Mouse (Mus musculus) intestine, postnatal 0 days (tissue): ENCODE data around the gene Mre11a. TPM values are rescaled to one million over a fixed set of nuclear protein-coding genes. Genes with fewer than 3 reads are reported as not detected.
A peak's percentile ranks its signal among the peaks of the same experiment; 100 is the strongest.

ENCODE experiments used
- ATAC-seq: fragments of 200-750 bp; cut with Nextera tagmentation; 2 replicates; pipeline ENCODE4 v1.8.0; 2017; ENCODE audit warnings: mild to moderate bottlenecking, moderate TSS enrichment, moderate library complexity
- H3K27ac ChIP-seq: fragments of 300-500 bp; sonication (generic); 2 replicates; pipeline ENCODE4 v1.5.1; 2014; ENCODE audit warnings: mild to moderate bottlenecking, low read depth, low read length, moderate library complexity
- H3K27me3 ChIP-seq: fragments of 300-500 bp; sonication (generic); replicated peaks from 2 replicates; pipeline ENCODE4 v1.6.1; 2014; ENCODE audit warnings: low read length, mixed read lengths; ENCODE audit not compliant: control insufficient read depth, insufficient read depth
- H3K36me3 ChIP-seq: fragments of 300-500 bp; sonication (generic); 2 replicates; pipeline ENCODE4 v1.6.1; 2014; ENCODE audit warnings: mild to moderate bottlenecking, moderate library complexity; ENCODE audit not compliant: control insufficient read depth, insufficient read depth
- H3K4me1 ChIP-seq: fragments of 300-500 bp; sonication (generic); replicated peaks from 2 replicates; pipeline ENCODE4 v1.6.1; 2014; ENCODE audit warnings: antibody characterized with exemption, low read length, mixed read lengths; ENCODE audit not compliant: control insufficient read depth, insufficient read depth
- H3K4me2 ChIP-seq: fragments of 300-500 bp; sonication (generic); replicated peaks from 2 replicates; pipeline ENCODE4 v1.6.1; 2014; ENCODE audit warnings: low read depth, mild to moderate bottlenecking, moderate library complexity
- H3K4me3 ChIP-seq: fragments of 300-500 bp; sonication (generic); 2 replicates; pipeline ENCODE4 v1.5.1; 2014; ENCODE audit warnings: low read depth, low read length
- H3K9ac ChIP-seq: fragments of 300-500 bp; sonication (generic); 2 replicates; pipeline ENCODE4 v1.6.1; 2014; ENCODE audit warnings: mild to moderate bottlenecking, low read depth, low read length
- H3K9me3 ChIP-seq: fragments of 300-500 bp; sonication (generic); 2 replicates; pipeline ENCODE4 v1.6.1; 2016; ENCODE audit warnings: mixed run types; ENCODE audit not compliant: control insufficient read depth
- CTCF ChIP-seq: sonication (generic); IDR thresholded peaks from 2 replicates; pipeline ENCODE4 v1.5.1; 2016; ENCODE audit warnings: low read depth, mild to moderate bottlenecking, control low read depth, antibody characterized with exemption, moderate library complexity
- WGBS: fragments of 180-500 bp; shearing (Covaris S2); extraction: QIAGEN DNeasy Blood & Tissue Kit; methylation state at CpG from one replicate; pipeline ENCODE4 v1.1.7; 2014; 5-methylcytosine and 5-hydroxymethylcytosine counted together
- polyA plus RNA-seq: library from polyadenylated mRNA; unstranded; fragments of >200 nt; fragmentation: Nextera tagmentation; extraction: Ambion mirVana; gene quantifications from 2 replicates; pipeline ENCODE4 v1.2.1, GENCODE M21; 2015

The Mre11a gene
- polyA plus RNA-seq, 1 experiment from 2014 or later, result 5.8 TPM

DNA sequence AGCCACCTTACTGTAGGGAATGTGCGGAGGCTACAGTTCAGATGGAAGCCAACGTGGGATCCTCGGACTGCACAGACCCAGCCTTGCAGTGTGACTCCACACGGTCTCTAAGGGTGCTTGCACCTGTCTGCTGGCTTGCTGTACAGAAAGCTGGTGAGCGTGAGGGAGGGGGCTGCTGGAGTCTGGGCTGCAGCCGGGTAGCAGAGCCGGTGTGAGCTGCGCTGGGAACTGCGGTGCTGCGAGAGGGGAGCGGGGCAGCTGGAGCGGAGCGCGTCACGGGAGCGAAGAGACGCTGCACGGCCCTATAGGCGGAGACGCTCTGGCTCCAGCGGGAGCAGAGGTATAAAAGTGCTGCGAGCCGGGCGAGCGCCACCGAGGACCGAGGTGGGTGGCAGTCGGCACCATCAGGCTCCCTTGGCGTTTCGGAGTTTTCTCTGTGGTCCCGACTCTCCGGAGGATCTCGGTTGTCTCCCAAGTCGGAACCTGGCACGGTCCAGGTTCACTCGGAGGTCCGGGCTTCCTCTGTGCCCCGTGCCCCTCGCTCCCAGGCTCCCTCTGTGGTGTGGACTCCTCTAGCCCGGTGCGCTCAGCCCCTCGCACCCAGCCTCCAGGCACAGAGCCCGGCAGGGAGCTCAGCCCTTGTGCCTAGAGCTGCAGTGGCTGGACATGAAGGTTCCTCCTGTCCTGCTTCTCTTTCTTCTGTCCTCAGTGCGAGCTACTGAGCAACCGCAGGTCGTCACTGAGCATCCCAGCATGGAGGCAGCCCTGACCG lies 75.6 kb downstream of the Mre11a start, which contains the start of gene Gpr83:
Gene Gpr83, plus strand, starts transcription at position 343 of the 772 bp plus-strand sequence.
- Histone ChIP-seq H3K4me2 (peak within 1 kb of the TSS; percentile 79), H3K9ac (no peak within 1 kb of the TSS), H3K36me3 (no peaks in the 10 kb centered on the region), H3K9me3 (no peaks in the 10 kb centered on the region), H3K4me3 (peak within 1 kb of the TSS; percentile 40), H3K4me1 (no peaks in the 10 kb centered on the region; the same call in none of the 2 replicates), H3K27me3 (peaks cover 34% of the 10 kb centered on the region), H3K27ac (no peak within 1 kb of the TSS)
- no peak for TF ChIP-seq CTCF
- WGBS, result 1% methylated on average over 46 of the region's 47 CpGs
- peak; percentile 62; the same call in 1 of the 2 replicates for ATAC-seq

DNA sequence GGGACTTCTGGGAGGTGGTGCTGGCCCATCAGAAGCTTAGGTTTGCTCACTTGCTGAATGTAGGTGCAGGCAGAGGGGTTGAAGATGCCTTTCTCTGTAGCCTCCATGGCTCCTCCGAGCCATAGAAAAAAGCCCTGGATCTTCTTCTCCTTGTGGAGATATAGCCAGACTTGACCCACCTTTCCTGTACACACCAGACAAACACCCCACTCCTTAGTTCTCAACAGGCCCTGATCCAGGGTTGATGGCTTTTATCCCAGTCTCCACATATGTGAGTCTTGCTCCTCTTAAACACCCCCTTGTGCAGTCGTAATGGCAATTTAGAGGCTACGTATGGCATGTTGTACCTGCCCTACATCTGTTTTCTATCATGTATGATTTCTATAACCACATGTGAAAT lies 78.7 kb downstream of the Mre11a start:
- 85% methylated on average over 3 of the region's 3 CpGs for WGBS
- H3K4me1 ChIP-seq, result no peaks in the 10 kb centered on the region; the same call in none of the 2 replicates
- no peaks in the 10 kb centered on the region for H3K36me3 ChIP-seq
- no peak overlapping the region for H3K4me2 ChIP-seq
- TF ChIP-seq CTCF, result no peak
- H3K27ac ChIP-seq, result no peak overlapping the region
- H3K4me3 ChIP-seq, result no peak overlapping the region
- ATAC-seq, result no peak
- H3K27me3 ChIP-seq, result peaks cover 34% of the 10 kb centered on the region
- H3K9ac ChIP-seq, result no peak overlapping the region
- no peaks in the 10 kb centered on the region for H3K9me3 ChIP-seq

DNA sequence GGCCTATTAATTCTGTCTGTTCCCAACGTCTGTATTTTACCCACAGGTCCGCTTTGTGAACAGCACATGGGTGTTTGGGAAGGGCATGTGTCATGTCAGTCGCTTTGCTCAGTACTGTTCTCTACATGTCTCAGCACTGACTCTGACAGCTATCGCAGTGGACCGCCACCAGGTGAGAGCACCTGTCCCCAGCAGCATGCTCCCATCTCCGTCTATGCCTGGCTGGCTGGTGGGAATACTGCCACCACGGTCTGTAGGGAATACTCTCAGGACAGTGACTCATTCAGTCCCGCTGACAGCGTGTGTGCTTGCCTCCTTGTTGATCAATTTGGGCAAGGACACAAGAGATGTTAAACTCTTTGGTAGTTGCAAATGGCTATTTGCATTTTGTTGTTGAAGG lies 80.3 kb downstream of the Mre11a start:
- Histone ChIP-seq H3K4me3 (no peak overlapping the region), H3K9me3 (no peaks in the 10 kb centered on the region), H3K4me1 (no peaks in the 10 kb centered on the region; the same call in none of the 2 replicates), H3K4me2 (no peak overlapping the region), H3K27ac (no peak overlapping the region), H3K36me3 (no peaks in the 10 kb centered on the region), H3K27me3 (peaks cover 19% of the 10 kb centered on the region), H3K9ac (no peak overlapping the region)
- WGBS, result 76% methylated on average over 9 of the region's 9 CpGs
- ATAC-seq, result no peak
- TF ChIP-seq CTCF, result no peak

DNA sequence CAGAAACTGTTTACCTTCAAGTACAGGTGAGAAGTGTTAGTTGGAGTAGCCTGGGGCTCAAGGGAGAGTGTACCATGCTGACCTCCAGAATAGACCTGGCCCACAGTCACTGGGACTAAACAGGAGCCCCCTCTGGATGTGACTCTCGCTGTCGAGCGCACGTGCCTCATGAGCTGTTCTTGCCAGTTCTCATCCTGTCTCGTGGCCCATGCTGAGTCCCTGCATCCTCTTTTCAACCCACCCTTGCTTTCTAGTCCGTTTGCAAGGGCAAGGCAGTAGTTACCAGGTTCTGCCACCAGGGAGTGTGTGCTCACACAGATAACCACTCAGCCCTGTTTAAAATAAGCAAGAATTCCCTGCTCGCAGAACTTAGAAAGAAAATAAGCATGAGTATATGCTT lies 82.5 kb downstream of the Mre11a start:
- Histone ChIP-seq H3K27ac (no peak overlapping the region), H3K9me3 (no peaks in the 10 kb centered on the region), H3K27me3 (peaks cover 6% of the 10 kb centered on the region; the same call in 1 of the 2 replicates), H3K4me2 (no peak overlapping the region), H3K36me3 (no peaks in the 10 kb centered on the region), H3K9ac (no peak overlapping the region), H3K4me1 (no peaks in the 10 kb centered on the region), H3K4me3 (no peak overlapping the region)
- WGBS, result 30% methylated on average over 7 of the region's 7 CpGs
- TF ChIP-seq CTCF, result peak; percentile 83
- no peak for ATAC-seq

DNA sequence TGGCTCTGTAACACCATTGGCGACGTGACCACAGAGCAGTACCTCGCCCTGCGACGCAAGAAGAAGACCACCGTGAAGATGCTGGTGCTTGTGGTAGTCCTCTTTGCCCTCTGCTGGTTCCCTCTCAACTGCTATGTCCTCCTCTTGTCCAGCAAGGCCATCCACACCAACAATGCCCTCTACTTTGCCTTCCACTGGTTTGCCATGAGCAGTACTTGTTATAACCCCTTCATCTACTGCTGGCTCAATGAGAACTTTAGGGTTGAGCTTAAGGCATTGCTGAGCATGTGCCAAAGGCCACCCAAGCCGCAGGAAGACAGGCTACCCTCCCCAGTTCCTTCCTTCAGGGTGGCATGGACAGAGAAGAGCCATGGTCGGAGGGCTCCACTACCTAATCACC lies 83.9 kb downstream of the Mre11a start:
- H3K4me3 ChIP-seq, result no peak overlapping the region
- no peak overlapping the region for H3K4me2 ChIP-seq
- H3K9me3 ChIP-seq, result no peaks in the 10 kb centered on the region
- ATAC-seq, result no peak
- H3K4me1 ChIP-seq, result no peaks in the 10 kb centered on the region
- no peak for TF ChIP-seq CTCF
- no peak overlapping the region for H3K9ac ChIP-seq
- H3K36me3 ChIP-seq, result no peaks in the 10 kb centered on the region
- no peaks in the 10 kb centered on the region for H3K27me3 ChIP-seq
- no peak overlapping the region for H3K27ac ChIP-seq
- 94% methylated on average over 8 of the region's 8 CpGs for WGBS

DNA sequence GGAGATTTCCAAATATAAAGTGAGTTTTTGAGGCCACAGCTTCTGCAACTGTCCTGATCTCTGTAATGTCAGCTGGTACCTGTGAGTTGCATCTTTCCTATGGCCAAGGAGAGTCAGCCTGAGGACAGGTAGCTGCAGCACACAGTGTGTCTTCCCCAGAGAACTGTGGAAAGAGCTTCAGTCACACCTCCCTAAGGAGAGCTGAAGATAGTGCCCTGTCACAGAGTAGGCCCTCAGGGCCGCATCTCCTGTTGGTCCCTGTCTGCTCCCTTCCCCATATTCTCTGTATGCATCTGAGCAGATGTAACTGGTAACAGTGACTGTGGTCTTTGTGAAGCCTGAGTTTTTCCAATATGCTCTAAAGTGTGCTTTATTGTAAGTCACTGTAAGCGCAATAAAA lies 85.9 kb downstream of the Mre11a start:
- H3K4me3 ChIP-seq, result no peak overlapping the region
- WGBS, result 84% methylated on average over 2 of the region's 2 CpGs

More for the DNA sequence above, 85.9 kb downstream of the Mre11a start:
- no peak for ATAC-seq
- H3K36me3 ChIP-seq, result no peaks in the 10 kb centered on the region
- no peak overlapping the region for H3K9ac ChIP-seq
- no peaks in the 10 kb centered on the region for H3K27me3 ChIP-seq
- H3K27ac ChIP-seq, result no peak overlapping the region
- no peaks in the 10 kb centered on the region for H3K9me3 ChIP-seq
- H3K4me2 ChIP-seq, result no peak overlapping the region
- TF ChIP-seq CTCF, result no peak
- H3K4me1 ChIP-seq, result no peaks in the 10 kb centered on the region
